Mouse (Mus musculus): ENCODE measurements around the gene Best1. TPM values are rescaled to one million over a fixed set of nuclear protein-coding genes. Genes with fewer than 3 reads are reported as not detected.

Gene Best1
- total RNA-seq, 2 experiments from 2014 or later = 0.17 to 0.29 TPM

GRCm38 (mm10) chr19:10025169-10025875 is 23.9 kb upstream of the Best1 start:
- peak; percentile 65 to 72 for DNase-seq
- intact Hi-C loops (cut with DNase I) = no loop called here

GRCm38 (mm10) chr19:10023304-10023758 is 21.9 kb upstream of the Best1 start:
- DNase-seq = no peak
- intact Hi-C loops (cut with DNase I) = no loop called here

GRCm38 (mm10) chr19:10022414-10023303 is 21.2 kb upstream of the Best1 start:
- DNase-seq = peak; percentile 54 to 68

GRCm38 (mm10) chr19:10021981-10022380 is 20.5 kb upstream of the Best1 start:
- DNase-seq = no peak
- intact Hi-C loops (cut with DNase I) = no loop called here

More at GRCm38 (mm10) chr19:10022414-10023303, 21.2 kb upstream of the Best1 start:
- intact Hi-C loops (cut with DNase I) = no loop called here

- intact Hi-C loops (cut with DNase I) = no loop called here
- DNase-seq = no peak
Observed at GRCm38 (mm10) chr19:10019214-10019760, 17.9 kb upstream of the Best1 start.

GRCm38 (mm10) chr19:10018527-10018818 is 17.0 kb upstream of the Best1 start:
- intact Hi-C loops (cut with DNase I) = no loop called here
- no peak for DNase-seq

GRCm38 (mm10) chr19:10017637-10018526 is 16.4 kb upstream of the Best1 start:
- DNase-seq = peak; percentile 96 to 97
- intact Hi-C loops (cut with DNase I) = no loop called here

GRCm38 (mm10) chr19:10016151-10016550 is 14.7 kb upstream of the Best1 start:
- no peak for DNase-seq
- intact Hi-C loops (cut with DNase I) = no loop called here

- intact Hi-C loops (cut with DNase I) = no loop called here
- no peak for DNase-seq
Observed at GRCm38 (mm10) chr19:10015442-10015841, 14.0 kb upstream of the Best1 start.

- intact Hi-C loops (cut with DNase I) = no loop called here
- no peak for DNase-seq
Observed at GRCm38 (mm10) chr19:10014824-10015223, 13.4 kb upstream of the Best1 start.

GRCm38 (mm10) chr19:10013913-10014312 is 12.5 kb upstream of the Best1 start:
- peak; percentile 64 to 70 for DNase-seq
- intact Hi-C loops (cut with DNase I) = no loop called here

GRCm38 (mm10) chr19:10013348-10013747 is 11.9 kb upstream of the Best1 start:
- intact Hi-C loops (cut with DNase I) = no loop called here
- peak in 1 of 2 experiments; percentile 40 for DNase-seq

GRCm38 (mm10) chr19:10012827-10013278 is 11.4 kb upstream of the Best1 start:
- intact Hi-C loops (cut with DNase I) = no loop called here

GRCm38 (mm10) chr19:10011408-10011807 is 10.0 kb upstream of the Best1 start:
- no peak for DNase-seq
- intact Hi-C loops (cut with DNase I) = no loop called here

More at GRCm38 (mm10) chr19:10012827-10013278, 11.4 kb upstream of the Best1 start:
- DNase-seq = peak; percentile 75 to 79

- intact Hi-C loops (cut with DNase I) = loop anchor here (5.0 kb wide), 1 partner anchor 179 kb away; the partner anchor contains the start of gene Fads1
- no peak for DNase-seq
Observed at GRCm38 (mm10) chr19:10003696-10004095, 2.3 kb upstream of the Best1 start.

- intact Hi-C loops (cut with DNase I) = loop anchor here (1.0 to 5.0 kb wide), 3 partner anchors 34 to 198 kb away; partner anchors contain the start of gene Fads1
- DNase-seq = peak in 1 of 2 experiments; percentile 56
Observed at GRCm38 (mm10) chr19:10000330-10000729, 1.1 kb downstream of the Best1 start.

- no peak for DNase-seq
- intact Hi-C loops (cut with DNase I) = no loop called here
Observed at GRCm38 (mm10) chr19:9998736-9999486, 2.5 kb downstream of the Best1 start.

- intact Hi-C loops (cut with DNase I) = no loop called here
- DNase-seq = no peak
Observed at GRCm38 (mm10) chr19:9998063-9998416, 3.4 kb downstream of the Best1 start.
